Mouse (Mus musculus) liver, embryonic 14.5 days (tissue): Measurements from ENCODE around the gene Atp8a2.

ENCODE experiments used
- CTCF ChIP-seq: IDR thresholded peaks from 2 replicates; pipeline ENCODE4 v1.5.1; 2016; ENCODE audit warnings: antibody characterized with exemption, low read depth, control low read depth
- EP300 ChIP-seq: IDR thresholded peaks from 2 replicates; pipeline ENCODE4 v1.6.1; 2016; ENCODE audit warnings: antibody characterized with exemption, low read depth

- TF ChIP-seq CTCF (no peak), EP300 (no peak)
Observed at GRCm38 (mm10) chr14:60215000-60215399, 18.0 kb upstream of the Atp8a2 start.
